Comparison of ENCODE assay signal across 14 mouse cellular contexts in the genomic region with DNA sequence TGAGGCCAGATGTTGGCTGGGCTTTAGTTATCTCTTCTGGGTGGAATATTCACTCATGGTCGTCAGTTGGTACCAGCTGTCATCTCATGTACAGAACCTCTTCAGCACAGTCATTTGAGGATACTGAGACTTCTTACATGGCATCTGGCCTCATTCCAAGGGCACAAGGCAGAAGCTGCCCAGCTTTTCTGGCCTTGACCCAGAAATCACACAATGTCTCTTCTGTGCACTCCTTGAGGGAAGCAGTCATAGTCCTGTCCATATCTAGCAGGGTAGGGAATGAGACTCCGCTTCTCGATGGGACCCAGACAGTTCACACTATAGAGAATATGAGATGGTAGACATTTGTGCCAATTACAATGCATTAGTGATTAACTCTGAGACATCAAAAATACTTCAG. TPM values are rescaled to one million over a fixed set of nuclear protein-coding genes. Genes with fewer than 3 reads are reported as not detected.
DNase-seq lines count a peak whose midpoint lies in the region; ATAC-seq lines count a peak whose summit lies in the region.
"Had no signal": no experiment of that assay in that cellular context is flagged by ENCODE, and none has a peak within 500 bp of the region (broad histone marks: within the 10 kb centered on the region; RNA-seq: fewer than 3 reads in every experiment).

No protein-coding gene starts in this region.

- no peaks in the 10 kb centered on the region for H3K36me3 ChIP-seq in embryonic facial prominence, embryonic 14.5 days (ENCODE audit: control insufficient read depth, insufficient read depth, low read length)
- H3K36me3 ChIP-seq in embryonic facial prominence, embryonic 10.5 days (replicated peaks), result no peaks in the 10 kb centered on the region
- H3K36me3 ChIP-seq in intestine, embryonic 16.5 days (ENCODE audit: control insufficient read depth, insufficient read depth, low read length), result no peaks in the 10 kb centered on the region
- H3K36me3 ChIP-seq: midbrain, embryonic 15.5 days had no signal

- H3K27ac ChIP-seq in embryonic facial prominence, embryonic 14.5 days (replicated peaks; ENCODE audit: low read depth, low read length), result no peak overlapping the region
- H3K27ac ChIP-seq in embryonic facial prominence, embryonic 10.5 days (replicated peaks), result no peak overlapping the region
- no peak overlapping the region for H3K27ac ChIP-seq in intestine, embryonic 16.5 days (ENCODE audit: low read length)
- H3K27ac ChIP-seq: heart, adult 2 months; liver, embryonic 14.5 days; macrophage; midbrain, embryonic 15.5 days had no signal

- H3K27me3 ChIP-seq in embryonic facial prominence, embryonic 14.5 days (replicated peaks; ENCODE audit: control insufficient read depth, insufficient read depth, low read length), result no peaks in the 10 kb centered on the region
- H3K27me3 ChIP-seq in embryonic facial prominence, embryonic 10.5 days (replicated peaks; ENCODE audit: low read depth, poor library complexity, severe bottlenecking), result no peaks in the 10 kb centered on the region
- H3K27me3 ChIP-seq in intestine, embryonic 16.5 days (replicated peaks; ENCODE audit: control insufficient read depth, insufficient read depth, low read length), result no peaks in the 10 kb centered on the region
- H3K27me3 ChIP-seq: midbrain, embryonic 15.5 days had no signal

- WGBS in embryonic facial prominence, embryonic 14.5 days, result 81% methylated on average over 3 of the region's 3 CpGs
- WGBS in embryonic facial prominence, embryonic 10.5 days, result 87% methylated on average over 3 of the region's 3 CpGs
- 88% methylated on average over 3 of the region's 3 CpGs for WGBS in intestine, embryonic 16.5 days

- no peaks in the 10 kb centered on the region for H3K9me3 ChIP-seq in embryonic facial prominence, embryonic 14.5 days (ENCODE audit: control insufficient read depth, low read length)
- H3K9me3 ChIP-seq in embryonic facial prominence, embryonic 10.5 days, result no peaks in the 10 kb centered on the region
- no peaks in the 10 kb centered on the region for H3K9me3 ChIP-seq in intestine, embryonic 16.5 days (ENCODE audit: control insufficient read depth, low read length)
- H3K9me3 ChIP-seq: midbrain, embryonic 15.5 days had no signal

- no peak overlapping the region for H3K9ac ChIP-seq in embryonic facial prominence, embryonic 14.5 days (ENCODE audit: low read depth, low read length)
- no peak overlapping the region for H3K9ac ChIP-seq in intestine, embryonic 16.5 days (ENCODE audit: low read depth, low read length)
- H3K9ac ChIP-seq: liver, embryonic 14.5 days; midbrain, embryonic 15.5 days had no signal

- no peak overlapping the region for H3K4me3 ChIP-seq in embryonic facial prominence, embryonic 14.5 days (ENCODE audit: low read depth, low read length)
- H3K4me3 ChIP-seq in embryonic facial prominence, embryonic 10.5 days, result no peak overlapping the region
- no peak overlapping the region for H3K4me3 ChIP-seq in intestine, embryonic 16.5 days (ENCODE audit: low read length)
- H3K4me3 ChIP-seq: erythroblast, embryonic 14.5 days; heart, adult 2 months; midbrain, embryonic 15.5 days had no signal

- no peaks in the 10 kb centered on the region for H3K4me1 ChIP-seq in embryonic facial prominence, embryonic 14.5 days (ENCODE audit: control insufficient read depth, insufficient read depth, low read length)
- H3K4me1 ChIP-seq in embryonic facial prominence, embryonic 10.5 days, result no peaks in the 10 kb centered on the region
- no peaks in the 10 kb centered on the region for H3K4me1 ChIP-seq in intestine, embryonic 16.5 days (ENCODE audit: control insufficient read depth, insufficient read depth, low read length)
- H3K4me1 ChIP-seq: midbrain, embryonic 15.5 days had no signal

- DNase-seq in embryonic facial prominence, embryonic 14.5 days (ENCODE audit: low spot score), result peak; percentile 56
- DNase-seq in embryonic facial prominence, embryonic 10.5 days (ENCODE audit: low spot score), result no peak
- DNase-seq in layer of hippocampus, adult 11-12 months (ENCODE audit: low spot score), result peak; percentile 61
- DNase-seq in layer of hippocampus, postnatal 25 days (ENCODE audit: extremely low spot score in 1 of 2, low spot score in 1 of 2), result no peak
- DNase-seq in MN1 (ENCODE audit: low spot score), result peak; percentile 48
- peak; percentile 59 to 68 for DNase-seq in adrenal gland, postnatal 36 days
- DNase-seq in frontal cortex, postnatal 14 days (ENCODE audit: low spot score in 2 of 2), result no peak
- DNase-seq: heart, adult 2 months; right cerebral cortex, adult 18-20 months had no signal

- H3K4me2 ChIP-seq in embryonic facial prominence, embryonic 14.5 days (ENCODE audit: low read depth, low read length), result no peak overlapping the region
- no peak overlapping the region for H3K4me2 ChIP-seq in intestine, embryonic 16.5 days (ENCODE audit: low read depth, low read length)
- H3K4me2 ChIP-seq: midbrain, embryonic 15.5 days had no signal

- ATAC-seq in embryonic facial prominence, embryonic 14.5 days (ENCODE audit: low read depth), result peak; percentile 67; the same call in 1 of the 2 replicates
- ATAC-seq in intestine, embryonic 16.5 days, result no peak
- ATAC-seq: midbrain, embryonic 15.5 days had no signal

RNA-seq across cellular contexts. Expression of gene Rbm15, which starts 15.5 kb away (rescaled TPM):
- polyA plus RNA-seq in embryonic facial prominence, embryonic 14.5 days (2014; fragmentation: Nextera tagmentation; extraction: Ambion mirVana), result 13.5 and 13.7 TPM in 2 replicates
- 21.0 and 21.6 TPM in 2 replicates for polyA plus RNA-seq in embryonic facial prominence, embryonic 10.5 days (2016; fragmentation: Nextera tagmentation; extraction: Ambion mirVana)
- 10 to 100 TPM; 24.9 to 27.6 TPM for total RNA-seq in layer of hippocampus, postnatal 25 days (2021)
- total RNA-seq in adrenal gland, postnatal 36 days (2021), result 10 to 100 TPM; 36.5 to 40.8 TPM
- 11.1 and 11.5 TPM in 2 replicates for polyA plus RNA-seq in intestine, embryonic 16.5 days (2015; fragmentation: Nextera tagmentation; extraction: Ambion mirVana)

RNA-seq across cellular contexts. Expression of gene Slc16a4, which starts 58.0 kb away (rescaled TPM):
- polyA plus RNA-seq in embryonic facial prominence, embryonic 14.5 days (2014; fragmentation: Nextera tagmentation; extraction: Ambion mirVana), result 6.5 and 8.0 TPM in 2 replicates
- polyA plus RNA-seq in embryonic facial prominence, embryonic 10.5 days (2016; fragmentation: Nextera tagmentation; extraction: Ambion mirVana), result 2.1 and 2.5 TPM in 2 replicates
- 1 to 10 TPM; 1.0 to 1.9 TPM for total RNA-seq in layer of hippocampus, postnatal 25 days (2021)
- total RNA-seq in adrenal gland, postnatal 36 days (2021), result under 1 TPM; 0.23 to 0.63 TPM
- polyA plus RNA-seq in intestine, embryonic 16.5 days (2015; fragmentation: Nextera tagmentation; extraction: Ambion mirVana), result 1.5 and 1.7 TPM in 2 replicates
- polyA plus RNA-seq: erythroblast, embryonic 14.5 days; macrophage had no signal

Comparison
In these comparisons a context has a peak if more than half of its experiments do, and no peak if none do; other contexts are left out.
1. DNase-seq: peak in embryonic facial prominence, embryonic 14.5 days (single experiment), layer of hippocampus, adult 11-12 months (single experiment), MN1 (single experiment) and adrenal gland, postnatal 36 days (2 of 2); none in embryonic facial prominence, embryonic 10.5 days (single experiment), layer of hippocampus, postnatal 25 days (0 of 2) and frontal cortex, postnatal 14 days (0 of 2).